Mouse (Mus musculus) small intestine, adult 2 months (tissue): ENCODE results near the gene Miip.

Experiments used
- CTCF ChIP-seq: fragments of 200-500 bp; IDR thresholded peaks from 2 replicates; pipeline ENCODE4 v1.5.1; 2012; ENCODE audit warnings: low read depth, mild to moderate bottlenecking, control low read depth, inconsistent platforms, low read length, moderate library complexity, mixed read lengths; ENCODE audit not compliant: insufficient replicate concordance, insufficient read length; ENCODE audit errors: extremely low read depth
- POLR2A ChIP-seq: fragments of 200-500 bp; IDR thresholded peaks from 2 replicates; pipeline ENCODE4 v1.6.1; 2012; ENCODE audit warnings: low read depth, mild to moderate bottlenecking, control low read depth, inconsistent platforms, low read length, moderate library complexity

DNA sequence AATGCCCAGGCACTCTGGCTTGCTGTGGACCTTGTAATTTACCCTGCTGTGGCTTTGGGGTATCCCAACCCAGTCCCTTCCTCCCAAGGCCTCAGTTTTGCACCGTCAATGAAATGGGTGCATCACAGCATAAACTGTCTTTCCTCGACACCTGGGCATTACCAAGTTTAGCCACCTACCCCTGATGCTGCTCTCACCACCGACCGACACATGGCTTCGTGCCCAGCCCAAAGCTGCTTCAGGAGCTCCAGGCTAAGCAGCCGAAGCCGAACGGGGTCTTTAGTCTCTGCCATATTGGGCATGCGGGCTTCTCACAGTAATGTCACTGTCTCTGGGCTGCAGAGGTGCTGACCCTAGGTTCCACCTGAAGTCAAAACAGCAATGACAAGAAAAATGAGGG, 2.6 kb downstream of the Miip start:
- TF ChIP-seq POLR2A: no peak
- TF ChIP-seq CTCF: no peak
